Mouse (Mus musculus): ENCODE data around the gene Crisp4. TPM values are rescaled to one million over a fixed set of nuclear protein-coding genes. Genes with fewer than 3 reads are reported as not detected.

The Crisp4 gene
- not detected for total RNA-seq (2021)
- long read RNA-seq, experiment 1: 0 reads
- long read RNA-seq, experiment 2: 0 reads

- DNase-seq (ENCODE audit: low spot score): no peak
Observed at GRCm38 (mm10) chr1:18145802-18146201, at the start of gene Crisp4. Crisp4 (minus strand) TSS chr1:18145902.

- no peak for DNase-seq (ENCODE audit: low spot score)
Observed at GRCm38 (mm10) chr1:18191719-18192118, 46.0 kb upstream of the Crisp4 start.

- DNase-seq (ENCODE audit: low spot score): no peak
Observed at GRCm38 (mm10) chr1:18190714-18191712, 45.3 kb upstream of the Crisp4 start.

GRCm38 (mm10) chr1:18181167-18181566, 35.5 kb upstream of the Crisp4 start:
- no peak for DNase-seq (ENCODE audit: low spot score)

GRCm38 (mm10) chr1:18170573-18170972, 24.9 kb upstream of the Crisp4 start:
- DNase-seq (ENCODE audit: low spot score): no peak

GRCm38 (mm10) chr1:18168261-18168660, 22.6 kb upstream of the Crisp4 start:
- no peak for DNase-seq (ENCODE audit: low spot score)

GRCm38 (mm10) chr1:18159082-18159481, 13.4 kb upstream of the Crisp4 start:
- no peak for DNase-seq (ENCODE audit: low spot score)

- no peak for DNase-seq (ENCODE audit: low spot score)
Observed at GRCm38 (mm10) chr1:18148211-18148610, 2.5 kb upstream of the Crisp4 start.

- no peak for DNase-seq (ENCODE audit: low spot score)
Observed at GRCm38 (mm10) chr1:18131691-18132090, 14.0 kb downstream of the Crisp4 start.

GRCm38 (mm10) chr1:18129983-18130382, 15.7 kb downstream of the Crisp4 start:
- no peak for DNase-seq (ENCODE audit: low spot score)

GRCm38 (mm10) chr1:18106720-18107355, 38.9 kb downstream of the Crisp4 start:
- no peak for DNase-seq (ENCODE audit: low spot score)

GRCm38 (mm10) chr1:18105866-18106529, 39.7 kb downstream of the Crisp4 start:
- no peak for DNase-seq (ENCODE audit: low spot score)

- no peak for DNase-seq (ENCODE audit: low spot score)
Observed at GRCm38 (mm10) chr1:18105029-18105865, 40.5 kb downstream of the Crisp4 start.

Other genes with a start within 250 kb of the Crisp4 start
- not detected for gene Defb18, start 91.5 kb upstream of the Crisp4 start, total RNA-seq (2021)
- not detected for gene Defb41, start 119.2 kb upstream of the Crisp4 start, total RNA-seq (2021)

All from gastrocnemius, adult 18-20 months (tissue).